Mouse (Mus musculus) MEL (cell line): ENCODE data around the gene Glt8d2.

Source experiments
- CHD2 ChIP-seq: IDR thresholded peaks from 2 replicates; pipeline ENCODE4 v1.6.1; 2011; ENCODE audit warnings: low read length, improper control_type of control experiment
- CTCF ChIP-seq, 3 experiments: IDR thresholded peaks in 2 of 3; conservative IDR thresholded peaks in 1 of 3; 2 replicates each; pipeline ENCODE4 v1.5.1; 2011 to 2012; ENCODE audit warnings: low read length in 3 of 3, low read depth in 2 of 3, mild to moderate bottlenecking in 2 of 3, improper control_type of control experiment in 1 of 3, inconsistent platforms in 1 of 3, mixed read lengths in 1 of 3, moderate library complexity in 1 of 3; ENCODE audit not compliant: control insufficient read depth in 1 of 3, insufficient read depth in 1 of 3, poor library complexity in 1 of 3, severe bottlenecking in 1 of 3
- EP300 ChIP-seq, 2 experiments: IDR thresholded peaks; 2 replicates each; pipeline ENCODE4 v1.6.1; 2011; ENCODE audit warnings: improper control_type of control experiment in 2 of 2, low read length in 2 of 2, low read depth in 1 of 2, mild to moderate bottlenecking in 1 of 2
- GATA1 ChIP-seq: IDR thresholded peaks from 2 replicates; pipeline ENCODE4 v1.6.1; 2011; ENCODE audit warnings: low read depth, low read length, improper control_type of control experiment
- HCFC1 ChIP-seq: IDR thresholded peaks from 2 replicates; pipeline ENCODE4 v1.6.1; 2012; ENCODE audit warnings: low read depth, mild to moderate bottlenecking, inconsistent platforms, low read length, improper control_type of control experiment, moderate library complexity
- MAFK ChIP-seq: IDR thresholded peaks from 2 replicates; pipeline ENCODE4 v1.6.1; 2011; ENCODE audit warnings: low read depth, mild to moderate bottlenecking, low read length, improper control_type of control experiment, borderline replicate concordance
- MAX ChIP-seq: IDR thresholded peaks from 2 replicates; pipeline ENCODE4 v1.6.1; 2011; ENCODE audit warnings: low read length, improper control_type of control experiment
- NELFE ChIP-seq: IDR thresholded peaks from 2 replicates; pipeline ENCODE4 v1.6.1; 2011; ENCODE audit warnings: low read depth, low read length, improper control_type of control experiment
- POLR2A ChIP-seq, 2 experiments: IDR thresholded peaks; 2 replicates each; pipeline ENCODE4 v1.6.1; 2011 to 2012; ENCODE audit warnings: low read length in 2 of 2, mild to moderate bottlenecking in 2 of 2, control low read depth in 1 of 2, improper control_type of control experiment in 1 of 2, low read depth in 1 of 2, moderate library complexity in 1 of 2; ENCODE audit not compliant: control insufficient read depth in 1 of 2, insufficient read depth in 1 of 2, poor library complexity in 1 of 2
- POLR2AphosphoS2 ChIP-seq: IDR thresholded peaks from 2 replicates; pipeline ENCODE4 v1.6.1; 2011; ENCODE audit warnings: low read length, improper control_type of control experiment
- RCOR1 ChIP-seq: IDR thresholded peaks from 2 replicates; pipeline ENCODE4 v1.6.1; 2012; ENCODE audit warnings: low read depth, mild to moderate bottlenecking, inconsistent platforms, low read length, improper control_type of control experiment
- TAL1 ChIP-seq: IDR thresholded peaks from 2 replicates; pipeline ENCODE4 v1.6.1; 2012; ENCODE audit warnings: mild to moderate bottlenecking, inconsistent platforms, low read length, moderate library complexity, mixed read lengths
- ZC3H11A ChIP-seq: IDR thresholded peaks from 2 replicates; pipeline ENCODE4 v1.6.1; 2012; ENCODE audit warnings: low read depth, mild to moderate bottlenecking, inconsistent platforms, low read length, improper control_type of control experiment
- ZNF384 ChIP-seq: IDR thresholded peaks from 2 replicates; pipeline ENCODE4 v1.6.1; 2012; ENCODE audit warnings: low read depth, mild to moderate bottlenecking, inconsistent platforms, low read length, improper control_type of control experiment

GRCm38 (mm10) chr10:82680769-82681168, 9.7 kb downstream of the Glt8d2 start:
- TF ChIP-seq HCFC1 (no peak), RCOR1 (no peak), POLR2A (IDR thresholded peaks at IDR 0.05; ENCODE audit: control insufficient read depth in 1 of 2, insufficient read depth in 1 of 2, low read depth in 1 of 2, low read length in 2 of 2, poor library complexity in 1 of 2) (no peak), CHD2 (no peak), CTCF (IDR thresholded peaks at IDR 0.05 in 2 of 3, conservative IDR thresholded peaks at IDR 0.05 in 1 of 3; ENCODE audit: control insufficient read depth in 1 of 3, insufficient read depth in 1 of 3, low read depth in 2 of 3, low read length in 3 of 3, poor library complexity in 1 of 3, severe bottlenecking in 1 of 3) (no peak), ZNF384 (no peak), EP300 (IDR thresholded peaks at IDR 0.05; ENCODE audit: low read depth in 1 of 2, low read length in 2 of 2) (no peak), GATA1 (no peak), MAX (no peak), POLR2AphosphoS2 (no peak), NELFE (no peak), TAL1 (no peak), MAFK (no peak), ZC3H11A (no peak)
